Mouse (Mus musculus) skeletal muscle tissue, adult 2 months (tissue): ENCODE results near the gene Mfap3.
A peak's percentile ranks its signal among the peaks of the same experiment; 100 is the strongest.

ENCODE experiments used
- DNase-seq: peaks from one replicate; pipeline ENCODE4 v3.0.0-alpha.2; 2012; ENCODE audit warnings: low read depth, low spot score

The Mfap3 gene

GRCm38 (mm10) chr11:57518091-57518750 lies at the start of gene Mfap3, which contains the start of gene Fam114a2:
Gene Mfap3, plus strand, starts transcription at chr11:57518664.
Gene Fam114a2, minus strand, starts transcription at chr11:57518617.
- peak; percentile 77 for DNase-seq

GRCm38 (mm10) chr11:57468706-57469105 lies 49.8 kb upstream of the Mfap3 start:
- DNase-seq = no peak

- no peak for DNase-seq
Observed at GRCm38 (mm10) chr11:57470056-57470455, 48.4 kb upstream of the Mfap3 start.

- DNase-seq = no peak
Observed at GRCm38 (mm10) chr11:57470979-57471378, 47.5 kb upstream of the Mfap3 start.

GRCm38 (mm10) chr11:57474296-57474941 lies 44.0 kb upstream of the Mfap3 start:
- no peak for DNase-seq

- DNase-seq = no peak
Observed at GRCm38 (mm10) chr11:57475119-57475518, 43.3 kb upstream of the Mfap3 start.

- no peak for DNase-seq
Observed at GRCm38 (mm10) chr11:57478077-57478476, 40.4 kb upstream of the Mfap3 start.

- DNase-seq = no peak
Observed at GRCm38 (mm10) chr11:57488436-57488835, 30.0 kb upstream of the Mfap3 start.

GRCm38 (mm10) chr11:57496462-57497039 lies 21.9 kb upstream of the Mfap3 start:
- DNase-seq = no peak

GRCm38 (mm10) chr11:57497701-57498100 lies 20.8 kb upstream of the Mfap3 start:
- DNase-seq = no peak

GRCm38 (mm10) chr11:57498215-57498614 lies 20.2 kb upstream of the Mfap3 start:
- DNase-seq = no peak

- no peak for DNase-seq
Observed at GRCm38 (mm10) chr11:57503155-57503554, 15.3 kb upstream of the Mfap3 start.

- no peak for DNase-seq
Observed at GRCm38 (mm10) chr11:57506899-57507298, 11.6 kb upstream of the Mfap3 start.

- no peak for DNase-seq
Observed at GRCm38 (mm10) chr11:57515218-57515617, 3.2 kb upstream of the Mfap3 start.

GRCm38 (mm10) chr11:57516946-57517441 lies 1.5 kb upstream of the Mfap3 start:
- no peak for DNase-seq

GRCm38 (mm10) chr11:57518751-57519148 lies 286 bp downstream of the Mfap3 start:
- peak; percentile 4 for DNase-seq

GRCm38 (mm10) chr11:57519304-57519703 lies 840 bp downstream of the Mfap3 start:
- no peak for DNase-seq

- no peak for DNase-seq
Observed at GRCm38 (mm10) chr11:57521206-57521605, 2.7 kb downstream of the Mfap3 start.

GRCm38 (mm10) chr11:57522046-57522445 lies 3.6 kb downstream of the Mfap3 start:
- DNase-seq = peak; percentile 8

- DNase-seq = no peak
Observed at GRCm38 (mm10) chr11:57523418-57523817, 5.0 kb downstream of the Mfap3 start.

- DNase-seq = peak; percentile 9
Observed at GRCm38 (mm10) chr11:57524597-57524996, 6.1 kb downstream of the Mfap3 start.

- no peak for DNase-seq
Observed at GRCm38 (mm10) chr11:57525900-57526299, 7.4 kb downstream of the Mfap3 start.

- no peak for DNase-seq
Observed at GRCm38 (mm10) chr11:57527506-57527905, 9.0 kb downstream of the Mfap3 start.
